Mouse (Mus musculus) ES-E14 (cell line): ENCODE measurements around the gene Rpgrip1. TPM values are rescaled to one million over a fixed set of nuclear protein-coding genes. Genes with fewer than 3 reads are reported as not detected.

Experiments used
- DNase-seq: peaks from one replicate; pipeline ENCODE4 v3.0.0-alpha.2; 2013; ENCODE audit warnings: low read depth, low spot score
- H3K27ac ChIP-seq: 2 replicates; pipeline ENCODE4 v1.5.1; 2012; ENCODE audit warnings: low read depth, mild to moderate bottlenecking, low read length, moderate library complexity, mixed read lengths; ENCODE audit not compliant: poor library complexity, insufficient read depth, severe bottlenecking
- H3K36me3 ChIP-seq: 2 replicates; pipeline ENCODE4 v1.6.1; 2012; ENCODE audit warnings: mild to moderate bottlenecking, low read length, moderate library complexity, mixed read lengths; ENCODE audit not compliant: control insufficient read depth, poor library complexity, insufficient read depth, severe bottlenecking
- H3K4me1 ChIP-seq, 2 experiments: fragments of 150-350 bp in 1 of 2; sonication (generic) in 1 of 2; 2 replicates each; pipeline ENCODE4 v1.6.1; 2012; ENCODE audit warnings: low read length in 2 of 2, mild to moderate bottlenecking in 1 of 2, mixed read lengths in 1 of 2; ENCODE audit not compliant: control insufficient read depth in 2 of 2, insufficient read depth in 2 of 2, poor library complexity in 1 of 2
- H3K4me3 ChIP-seq, 2 experiments: fragments of 150-350 bp in 1 of 2; sonication (generic) in 1 of 2; 2 replicates each; pipeline ENCODE4 v1.5.1; 2012; ENCODE audit warnings: low read length in 2 of 2, low read depth in 1 of 2, mild to moderate bottlenecking in 1 of 2, mixed read lengths in 1 of 2; ENCODE audit not compliant: insufficient read depth in 1 of 2, poor library complexity in 1 of 2, severe bottlenecking in 1 of 2
- H3K9ac ChIP-seq: 2 replicates; pipeline ENCODE4 v1.6.1; 2012; ENCODE audit warnings: low read depth, mild to moderate bottlenecking, low read length, mixed read lengths; ENCODE audit not compliant: poor library complexity, insufficient read depth, severe bottlenecking
- H3K9me3 ChIP-seq: fragments of 150-350 bp; sonication (generic); 2 replicates; pipeline ENCODE4 v1.6.1; 2012; ENCODE audit warnings: low read depth, mild to moderate bottlenecking, low read length; ENCODE audit not compliant: control insufficient read depth, insufficient read depth
- CHD2 ChIP-seq: IDR thresholded peaks from 2 replicates; pipeline ENCODE4 v1.6.1; 2014; ENCODE audit warnings: mild to moderate bottlenecking, low read depth, low read length, inconsistent platforms
- HCFC1 ChIP-seq: IDR thresholded peaks from 2 replicates; pipeline ENCODE4 v1.6.1; 2012; ENCODE audit warnings: low read length, inconsistent platforms, borderline replicate concordance; ENCODE audit not compliant: insufficient read depth
- MAFK ChIP-seq: IDR thresholded peaks from 2 replicates; pipeline ENCODE4 v1.6.1; 2014; ENCODE audit warnings: mild to moderate bottlenecking, low read depth, low read length, inconsistent platforms; ENCODE audit not compliant: insufficient read depth
- ZC3H11A ChIP-seq: IDR thresholded peaks from 2 replicates; pipeline ENCODE4 v1.6.1; 2012; ENCODE audit warnings: low read depth, mild to moderate bottlenecking, inconsistent platforms, low read length, borderline replicate concordance
- ZNF384 ChIP-seq: IDR thresholded peaks from 2 replicates; pipeline ENCODE4 v1.6.1; 2012; ENCODE audit warnings: low read depth, low read length, inconsistent platforms
- in situ Hi-C, 2 experiments: fragments of 600-800 bp; cut with MboI; formaldehyde crosslinking; loops; one replicate each; pipeline ENCODE4 v1.15.1; 2025; ENCODE audit warnings: low sequenced_read_pairs in 2 of 2, inconsistent platforms in 1 of 2; ENCODE audit not compliant: unreplicated experiment in 2 of 2
- total RNA-seq: library from RNA; depleted of rRNA; stranded (reverse); fragments of 300-350 nt; gene quantifications from 2 replicates; pipeline ENCODE4 v1.2.3, GENCODE M21; 2012

Rpgrip1 gene
- total RNA-seq, 1 experiment = 3.3 TPM

GRCm38 (mm10) chr14:52104677-52105285 is 5.7 kb upstream of the Rpgrip1 start:
- Histone ChIP-seq H3K9ac (peak overlapping the region; percentile 87), H3K27ac (peak overlapping the region; percentile 84), H3K9me3 (no peaks in the 10 kb centered on the region), H3K4me3 (peak overlapping the region; percentile 75 to 78), H3K36me3 (peaks cover 5% of the 10 kb centered on the region), H3K4me1 (peaks cover 8 to 9% of the 10 kb centered on the region in 2 experiments; a peak in 2 of 4 replicates)
- TF ChIP-seq ZNF384 (no peak), ZC3H11A (no peak), CHD2 (no peak), HCFC1 (no peak), MAFK (no peak)
- in situ Hi-C loops = no loop called here
- no peak for DNase-seq

GRCm38 (mm10) chr14:52105308-52105707 is 5.2 kb upstream of the Rpgrip1 start:
- in situ Hi-C loops = no loop called here
- DNase-seq = no peak
- peaks cover 5% of the 10 kb centered on the region for H3K36me3 ChIP-seq
- peaks cover 8% of the 10 kb centered on the region in 2 experiments; a peak in 2 of 4 replicates for H3K4me1 ChIP-seq
- H3K4me3 ChIP-seq = no peak overlapping the region
- TF ChIP-seq HCFC1 (no peak), ZC3H11A (no peak), MAFK (no peak)
- no peak overlapping the region; the same call in 1 of the 2 replicates for H3K9ac ChIP-seq
- H3K9me3 ChIP-seq = no peaks in the 10 kb centered on the region
- H3K27ac ChIP-seq = no peak overlapping the region

DNA sequence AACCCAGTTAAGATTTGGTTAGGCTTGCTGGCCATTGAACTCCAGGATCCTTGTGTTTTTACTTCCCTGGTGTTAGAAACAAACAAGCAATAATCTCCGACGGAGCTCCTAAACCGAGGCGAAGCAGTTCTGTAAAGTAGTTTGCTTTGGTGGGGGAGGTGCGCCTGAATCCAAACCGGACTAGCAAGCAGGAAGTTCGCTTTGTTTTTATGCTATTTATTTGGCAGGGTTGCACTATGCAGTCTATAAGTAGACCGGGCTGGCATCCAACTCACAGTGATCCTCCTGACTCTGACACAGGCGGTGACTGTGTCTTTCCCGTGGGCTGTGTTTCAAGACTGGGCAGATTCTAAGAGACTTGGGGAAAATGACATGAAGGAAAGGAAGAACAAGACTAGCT is 3.8 kb upstream of the Rpgrip1 start:
- in situ Hi-C loops = no loop called here
- Histone ChIP-seq H3K4me3 (peak overlapping the region in 1 of 2 experiments; percentile 17; a peak in 1 of 4 replicates), H3K36me3 (peaks cover 3% of the 10 kb centered on the region; the same call in 1 of the 2 replicates), H3K27ac (no peak overlapping the region; the same call in 1 of the 2 replicates), H3K9ac (peak overlapping the region; percentile 63), H3K4me1 (peaks cover 3 to 6% of the 10 kb centered on the region in 2 experiments; a peak in 1 of 4 replicates), H3K9me3 (no peaks in the 10 kb centered on the region)
- TF ChIP-seq MAFK = no peak
- DNase-seq = no peak

DNA sequence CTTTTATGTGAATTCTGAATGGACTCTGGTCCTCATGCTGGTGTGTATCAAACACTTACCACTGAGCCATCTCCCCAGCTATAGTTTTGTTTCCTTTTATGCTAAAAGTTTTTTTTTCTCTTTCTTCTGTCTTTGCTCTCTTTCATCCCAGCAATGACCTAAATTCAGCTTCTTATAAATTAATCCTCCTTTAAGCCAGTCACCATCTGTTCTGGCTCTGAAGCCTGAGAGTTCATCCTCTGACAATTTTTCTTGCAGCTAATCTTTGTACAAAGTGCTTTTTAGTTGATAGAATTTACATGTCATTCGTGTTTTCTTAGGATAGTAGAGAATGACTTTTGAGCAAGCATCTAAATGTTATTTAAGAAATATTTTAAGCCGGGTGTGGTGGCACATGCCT is 2.5 kb upstream of the Rpgrip1 start:
- DNase-seq = no peak
- no peak overlapping the region for H3K9ac ChIP-seq
- H3K9me3 ChIP-seq = no peaks in the 10 kb centered on the region
- H3K27ac ChIP-seq = no peak overlapping the region
- no peaks in the 10 kb centered on the region for H3K36me3 ChIP-seq
- H3K4me3 ChIP-seq = no peak overlapping the region
- peaks cover 3 to 6% of the 10 kb centered on the region in 2 experiments; a peak in 1 of 4 replicates for H3K4me1 ChIP-seq
- no peak for TF ChIP-seq HCFC1
- no peak for TF ChIP-seq CHD2
- in situ Hi-C loops = no loop called here

GRCm38 (mm10) chr14:52114101-52114500 is 3.6 kb downstream of the Rpgrip1 start:
- H3K9ac ChIP-seq = no peak overlapping the region; the same call in 1 of the 2 replicates
- H3K9me3 ChIP-seq = no peaks in the 10 kb centered on the region
- H3K4me3 ChIP-seq = no peak overlapping the region
- H3K36me3 ChIP-seq = no peaks in the 10 kb centered on the region
- peaks cover 7 to 13% of the 10 kb centered on the region in 2 experiments for H3K4me1 ChIP-seq
- no peak for DNase-seq
- in situ Hi-C loops = no loop called here
- peak overlapping the region; percentile 60; the same call in 1 of the 2 replicates for H3K27ac ChIP-seq
- TF ChIP-seq HCFC1 (no peak), ZC3H11A (no peak), ZNF384 (no peak), CHD2 (no peak), MAFK (no peak)
